Mouse (Mus musculus): ENCODE measurements around the gene Pspn.

Gene Pspn

DNA sequence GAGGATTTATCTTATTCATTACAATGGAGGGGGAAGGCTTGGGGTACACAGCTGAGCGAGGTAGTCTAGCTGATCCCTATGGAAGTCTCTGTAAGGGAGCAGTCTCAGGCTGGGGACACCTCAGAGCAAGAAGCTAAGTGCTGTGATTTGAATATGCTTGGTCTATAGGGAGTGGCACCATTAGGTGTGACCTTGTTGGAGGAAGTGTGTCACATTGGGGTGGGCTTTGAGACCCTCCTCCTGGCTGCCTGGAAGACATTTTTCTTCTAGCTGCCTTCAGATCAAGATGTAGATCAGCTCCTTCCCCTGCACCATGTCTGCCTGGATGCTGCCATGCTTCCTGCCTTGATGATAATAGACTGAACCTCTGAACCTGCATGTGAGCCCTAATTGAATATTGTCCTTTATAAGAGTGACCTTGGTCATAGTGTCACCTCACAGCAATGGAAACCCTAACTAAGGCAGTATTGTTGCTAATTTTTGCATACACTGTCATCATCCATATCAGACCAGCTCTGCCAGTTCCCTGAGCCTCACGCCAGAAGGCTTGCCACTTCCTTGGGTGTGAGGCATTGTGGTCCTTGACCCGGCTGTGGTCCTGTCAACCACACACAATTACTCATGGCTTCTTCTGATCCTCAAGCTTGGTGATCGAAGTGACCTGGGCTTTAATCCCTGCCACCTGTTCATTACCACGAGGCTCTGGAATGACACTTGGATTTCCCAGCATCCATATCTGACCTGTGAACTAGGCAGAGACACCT lies 37.0 kb downstream of the Pspn start:
- no peak for DNase-seq (ENCODE audit: low spot score)

- DNase-seq (ENCODE audit: low spot score), result no peak
Measured at GRCm38 (mm10) chr17:56961880-56962279, 37.9 kb downstream of the Pspn start.

- no peak for DNase-seq (ENCODE audit: low spot score)
Measured at GRCm38 (mm10) chr17:56958667-56959066, 41.2 kb downstream of the Pspn start.

DNA sequence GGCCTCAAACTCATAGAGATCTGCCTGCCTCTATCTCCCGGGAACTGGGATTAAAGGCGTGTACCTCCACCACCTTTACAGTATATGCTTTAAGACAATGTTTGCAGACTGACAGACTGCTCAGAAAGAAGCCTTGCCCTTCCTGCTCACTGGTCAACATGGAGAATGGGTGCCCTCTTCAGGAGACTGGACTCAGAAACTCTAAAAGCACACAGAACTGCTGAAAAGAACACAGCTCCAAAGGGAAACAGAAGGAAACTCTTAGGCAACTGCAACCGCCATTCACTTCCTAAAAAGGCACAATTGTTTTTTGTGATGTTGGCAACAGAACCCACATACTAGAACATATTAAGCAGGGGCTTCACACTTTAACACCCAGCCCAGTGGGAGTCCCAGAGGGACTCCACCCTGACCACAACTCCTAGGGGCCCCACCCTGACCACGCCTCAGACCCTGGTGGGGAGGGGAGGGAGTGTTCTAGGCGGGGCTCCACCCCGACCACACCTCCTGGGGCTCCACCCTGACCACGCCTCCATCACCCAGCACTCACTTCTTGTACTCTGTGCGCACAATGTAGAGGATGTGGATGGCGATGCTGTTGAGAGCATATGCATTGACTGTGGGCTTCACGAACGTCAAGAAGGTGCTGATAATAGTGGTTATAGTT lies 41.9 kb downstream of the Pspn start:
- no peak for DNase-seq (ENCODE audit: low spot score)

- no peak for DNase-seq (ENCODE audit: low spot score)
Measured at GRCm38 (mm10) chr17:56954871-56955270, 44.9 kb downstream of the Pspn start.

- no peak for DNase-seq (ENCODE audit: low spot score)
Measured at GRCm38 (mm10) chr17:56952639-56953038, 47.2 kb downstream of the Pspn start.

- no peak for DNase-seq (ENCODE audit: low spot score)
Measured at GRCm38 (mm10) chr17:56950915-56951314, 48.9 kb downstream of the Pspn start.

Measured in testis, postnatal 14 days (tissue).